Mouse (Mus musculus) gastrocnemius, postnatal 4 days (tissue): ENCODE results near the gene Gm28305. TPM values are rescaled to one million over a fixed set of nuclear protein-coding genes. Genes with fewer than 3 reads are reported as not detected.

Experiments used
- DNase-seq, 2 experiments: peaks; one replicate each; pipeline ENCODE4 v3.0.0; 2021 to 2022; ENCODE audit warnings: low spot score in 2 of 2, mixed read lengths in 2 of 2
- total RNA-seq, 2 experiments: library from RNA; stranded (reverse); gene quantifications; 2 replicates each; pipeline ENCODE4 v1.2.3; 2021

Gene Gm28305
- total RNA-seq, 2 experiments from 2014 or later, result not detected

DNA sequence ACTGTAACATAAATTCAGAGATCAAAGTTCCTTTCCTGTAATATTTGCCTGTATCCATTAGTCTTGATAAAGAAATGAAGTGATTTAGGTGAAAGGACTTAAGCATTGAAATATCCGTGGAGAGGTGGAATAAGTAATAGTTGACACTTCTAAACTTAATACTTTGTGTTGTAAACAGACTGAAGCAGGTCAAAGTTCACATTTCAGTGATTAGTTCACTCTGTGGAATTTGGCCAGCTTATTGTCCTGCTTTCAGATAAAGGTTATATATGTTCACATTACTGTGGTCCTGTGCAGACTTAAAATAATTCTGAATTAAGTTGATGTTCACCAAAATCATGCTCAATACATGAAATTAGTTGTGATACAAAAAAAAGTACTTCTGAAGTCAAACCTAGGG lies 24.1 kb downstream of the Gm28305 start:
- DNase-seq, result no peak

DNA sequence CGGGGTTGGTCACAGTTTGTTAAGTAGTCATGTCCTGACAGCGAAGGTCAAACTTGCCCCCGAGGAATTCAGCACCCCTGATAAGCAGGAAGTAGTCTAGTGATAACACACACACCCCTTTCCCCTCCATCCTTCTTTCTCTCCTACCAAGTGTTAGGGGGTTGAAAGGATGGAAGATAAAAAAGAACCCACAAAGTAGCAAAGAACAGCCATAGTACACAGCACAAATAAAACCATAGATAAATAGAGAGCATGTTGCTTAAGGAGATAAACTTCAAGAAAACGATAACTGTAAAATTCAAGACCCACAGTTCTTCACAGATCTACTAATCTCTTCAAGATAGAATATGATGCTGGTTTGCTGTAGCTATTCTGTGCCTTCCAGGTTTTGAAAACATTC lies 29.8 kb downstream of the Gm28305 start:
- no peak for DNase-seq

DNA sequence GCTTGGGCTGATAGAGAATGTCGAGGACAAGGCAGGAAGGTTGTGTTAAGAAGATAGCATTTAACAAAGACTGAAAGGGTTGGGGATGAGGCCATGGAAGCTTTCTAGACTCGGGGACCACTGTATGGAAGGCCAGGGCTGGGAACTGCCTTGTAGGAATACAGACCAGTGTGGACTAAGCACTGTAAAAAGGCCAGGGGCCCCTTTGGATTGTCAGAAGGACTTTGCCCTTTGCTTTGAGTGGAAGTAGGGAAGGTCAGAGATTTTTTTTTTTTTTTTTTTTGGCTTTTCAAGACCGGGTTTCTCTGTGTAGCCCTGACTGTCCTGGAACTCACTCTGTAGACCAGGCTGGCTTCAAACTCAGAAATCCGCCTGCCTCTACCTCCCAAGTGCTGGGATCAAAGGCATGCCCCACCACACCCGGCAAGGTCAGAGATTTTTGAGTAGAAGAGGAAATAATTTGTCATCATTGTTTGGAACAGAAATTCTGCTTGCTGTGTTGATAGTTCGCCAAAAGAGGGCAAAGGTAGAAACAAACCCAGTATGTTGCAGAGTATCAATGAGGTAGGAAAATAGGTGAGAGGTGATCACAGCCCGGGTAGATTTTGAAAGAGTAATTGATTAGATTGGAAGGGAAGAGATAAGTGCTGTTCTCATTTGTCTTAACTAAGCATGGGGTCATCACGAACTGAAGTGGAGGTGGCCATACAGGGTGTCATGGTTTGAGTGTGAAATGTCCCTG lies 30.6 kb downstream of the Gm28305 start:
- no peak for DNase-seq

DNA sequence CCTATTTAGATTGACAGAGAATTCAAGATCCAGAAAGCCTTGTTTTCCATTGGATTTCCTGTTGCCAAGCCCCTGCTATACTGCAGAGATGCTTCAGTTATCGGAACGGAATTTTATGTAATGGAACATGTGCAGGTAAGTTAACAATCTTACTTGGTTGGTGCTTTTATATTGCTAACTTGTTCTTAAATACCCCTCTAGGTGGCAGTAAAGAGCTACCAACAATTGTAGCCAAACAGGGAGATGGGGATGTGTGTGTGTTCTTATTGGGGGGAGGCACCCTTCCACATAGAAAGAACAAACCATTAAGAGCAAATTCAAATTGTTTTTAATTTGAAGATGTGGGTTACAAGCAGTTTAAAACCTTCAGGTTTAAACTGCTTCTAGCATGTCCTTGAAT lies 35.3 kb downstream of the Gm28305 start:
- no peak for DNase-seq

DNA sequence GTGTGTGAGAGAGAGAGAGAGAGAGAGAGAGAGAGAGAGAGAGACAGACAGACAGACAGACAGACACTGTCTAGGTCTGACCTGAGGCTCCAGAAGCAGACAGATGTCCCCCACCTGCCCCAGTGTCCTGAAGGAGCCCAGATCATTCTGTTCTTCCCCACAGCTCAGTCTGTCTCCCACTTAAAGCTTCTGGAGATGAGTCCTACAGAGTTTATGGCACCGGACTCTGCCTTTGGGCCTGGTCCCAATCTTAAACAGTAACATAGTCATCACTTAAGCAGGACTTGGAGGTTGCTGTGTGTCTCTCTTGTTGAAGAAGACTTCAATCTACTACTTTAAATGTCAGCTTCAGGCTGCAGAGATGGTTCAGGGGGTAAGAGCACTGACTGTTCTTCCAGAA lies 38.3 kb downstream of the Gm28305 start:
- DNase-seq, result no peak

DNA sequence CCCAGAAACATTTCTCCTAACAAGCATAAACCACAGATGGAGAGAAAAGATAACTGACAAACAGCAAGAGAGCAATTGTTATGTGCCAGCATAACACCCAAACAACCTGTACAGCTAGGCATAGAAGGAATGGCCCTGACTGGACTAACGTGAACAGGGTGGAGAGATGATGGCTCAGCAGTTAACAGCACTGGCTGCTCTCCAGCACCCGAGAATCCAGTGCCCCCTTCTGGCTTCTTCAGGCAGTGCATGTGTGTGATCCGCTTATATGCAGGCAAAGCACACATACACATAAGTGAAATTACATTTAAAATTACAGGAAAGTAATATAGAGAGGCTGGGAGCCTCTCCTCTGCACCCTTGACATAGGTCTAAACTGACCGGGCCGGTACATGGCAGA lies 38.9 kb downstream of the Gm28305 start:
- no peak for DNase-seq

DNA sequence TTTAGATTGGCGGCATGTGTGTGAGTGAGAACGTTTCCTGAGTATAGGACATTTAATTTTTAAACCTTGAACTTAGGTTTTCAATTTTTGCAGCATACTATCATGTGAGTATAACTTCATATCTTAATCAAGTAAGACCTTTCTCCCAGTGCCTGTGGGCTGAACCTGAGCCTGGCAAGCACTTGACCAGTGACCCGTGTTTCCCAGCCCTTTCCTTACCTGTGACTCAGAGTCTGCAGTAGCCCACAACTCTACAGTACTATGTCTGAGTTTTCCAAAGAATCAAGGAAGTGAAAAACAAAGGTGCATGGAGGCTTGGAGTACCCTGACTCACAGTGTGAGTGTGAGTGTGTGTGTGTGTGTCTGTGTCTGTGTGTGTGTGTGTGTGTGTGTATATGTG lies 39.6 kb downstream of the Gm28305 start:
- DNase-seq, result no peak

DNA sequence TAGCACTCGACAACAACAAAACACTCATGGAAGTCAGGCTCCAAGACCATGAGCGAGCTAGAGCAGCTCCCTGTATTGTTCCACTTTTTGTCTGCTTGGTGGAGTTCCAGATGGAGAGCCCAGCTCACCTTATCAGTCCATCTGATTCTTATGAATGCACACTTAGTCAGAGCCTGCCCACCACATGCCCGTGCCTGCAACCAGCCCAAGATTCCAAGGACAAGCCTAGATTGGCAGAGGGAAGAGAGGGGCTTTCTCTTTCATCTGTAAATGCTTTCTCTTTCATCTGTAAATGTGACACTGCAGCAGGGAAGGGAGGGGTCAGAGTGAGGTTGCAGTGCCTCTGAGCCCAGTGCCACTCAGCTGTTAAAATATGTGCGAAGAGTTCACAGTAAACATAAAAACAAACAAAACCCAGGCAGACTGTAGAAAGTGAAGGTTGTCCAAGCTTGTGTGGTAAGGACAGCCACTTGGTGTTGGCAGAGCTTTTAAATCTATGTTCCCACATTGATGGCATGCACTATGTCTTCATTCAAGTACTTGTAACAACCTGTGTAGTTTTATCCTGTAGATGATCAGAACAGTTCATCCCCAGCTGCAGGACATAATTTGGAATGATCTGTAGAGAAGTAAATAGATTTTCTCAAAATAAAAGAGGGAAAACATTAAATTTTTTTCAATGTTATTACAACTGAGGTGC lies 45.4 kb downstream of the Gm28305 start:
- no peak for DNase-seq

DNA sequence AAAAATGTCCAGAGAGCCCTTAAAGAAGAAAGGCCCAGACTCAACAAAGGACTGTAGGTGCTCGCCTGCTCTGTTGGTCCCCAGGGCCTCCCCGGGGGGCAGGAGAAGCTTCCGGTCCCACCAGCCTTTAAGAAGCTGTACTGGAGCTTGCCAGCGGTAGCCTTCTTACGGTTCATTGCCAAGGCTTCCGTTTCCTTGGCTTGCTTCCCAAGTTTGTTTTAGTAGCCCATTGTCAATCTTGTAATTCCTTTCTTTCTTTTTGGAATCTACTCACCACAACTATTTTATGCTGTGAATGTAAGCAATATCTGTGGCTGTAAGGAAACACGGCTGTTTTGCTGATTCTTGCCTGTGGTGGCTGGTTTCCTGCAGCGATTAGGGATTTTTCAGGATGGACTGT lies 48.1 kb downstream of the Gm28305 start:
- DNase-seq, result no peak

DNA sequence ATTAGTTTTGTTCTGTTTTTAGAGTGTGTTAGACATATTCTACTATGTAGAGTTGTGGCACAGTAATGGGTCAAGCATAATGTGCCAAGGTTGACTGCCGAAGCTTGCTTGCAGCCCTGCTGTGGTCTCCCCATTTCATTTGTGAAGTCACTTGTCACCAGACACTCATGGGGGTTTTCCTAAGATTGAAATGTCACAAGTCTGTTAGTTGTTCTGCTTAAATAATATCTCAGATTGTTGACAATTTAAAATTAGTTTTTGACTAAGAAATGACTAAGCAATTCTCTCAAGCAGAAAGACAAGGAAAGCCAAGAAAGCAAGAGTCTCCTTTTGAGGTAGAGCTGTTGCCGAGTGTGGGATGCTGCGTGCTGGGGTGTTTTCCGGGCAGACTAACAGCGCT lies 52.5 kb downstream of the Gm28305 start:
- no peak for DNase-seq

DNA sequence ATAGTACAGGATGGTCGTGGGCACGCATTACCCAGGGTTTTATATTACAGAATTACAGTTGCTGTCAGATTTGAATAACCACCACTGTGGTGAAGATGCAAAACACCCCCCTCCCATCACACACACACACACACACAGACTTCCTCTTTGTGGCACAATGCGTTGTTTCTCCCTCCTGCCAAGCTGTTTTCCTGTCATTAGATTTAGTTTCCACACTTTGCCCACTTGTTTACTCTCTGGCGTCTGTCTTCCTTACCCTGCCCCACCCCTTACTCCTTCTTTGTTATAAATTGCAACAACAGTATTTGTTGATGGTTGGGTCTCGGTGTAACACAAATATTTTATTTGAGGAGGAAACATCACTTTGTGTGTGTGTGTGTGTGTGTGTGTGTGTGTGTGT lies 57.8 kb downstream of the Gm28305 start:
- no peak for DNase-seq

DNA sequence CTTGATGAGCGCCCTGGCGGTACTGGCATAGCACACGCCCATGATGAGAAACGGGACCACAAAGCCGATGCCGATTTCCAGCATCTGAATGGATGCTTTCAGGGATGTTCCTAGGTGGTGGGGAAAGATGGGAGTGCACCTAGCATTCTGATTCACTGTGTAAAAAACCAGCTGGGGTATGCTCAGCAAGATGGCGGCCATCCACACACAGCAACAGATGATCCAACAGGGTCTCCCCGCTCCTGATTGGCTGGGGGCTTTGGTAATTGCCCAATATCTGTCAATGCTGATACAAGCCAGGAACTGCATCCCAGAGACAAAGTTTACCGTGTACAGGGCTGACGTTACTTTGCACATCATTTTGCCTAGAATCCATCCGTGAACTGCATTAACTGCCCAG lies 58.6 kb downstream of the Gm28305 start:
- no peak for DNase-seq

DNA sequence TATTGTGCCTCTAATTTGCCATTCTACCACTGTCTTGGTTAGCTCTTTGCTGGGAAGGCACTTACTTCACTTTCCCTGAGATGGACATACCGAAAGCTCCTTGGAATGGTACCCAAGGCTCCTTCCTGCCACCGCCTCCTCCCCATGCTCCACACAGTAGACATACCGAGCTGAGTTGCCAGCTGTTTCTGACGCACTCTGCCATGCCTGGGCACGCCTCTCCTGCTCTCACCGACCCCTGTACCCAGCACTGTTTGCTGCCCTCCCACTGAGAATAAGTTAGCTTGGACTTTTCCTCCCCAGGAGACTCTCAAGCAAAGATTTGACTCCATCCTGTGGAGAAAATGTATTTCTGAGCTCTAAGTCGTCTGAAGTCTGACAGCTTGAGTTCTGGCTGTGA lies 60.4 kb downstream of the Gm28305 start:
- no peak for DNase-seq

DNA sequence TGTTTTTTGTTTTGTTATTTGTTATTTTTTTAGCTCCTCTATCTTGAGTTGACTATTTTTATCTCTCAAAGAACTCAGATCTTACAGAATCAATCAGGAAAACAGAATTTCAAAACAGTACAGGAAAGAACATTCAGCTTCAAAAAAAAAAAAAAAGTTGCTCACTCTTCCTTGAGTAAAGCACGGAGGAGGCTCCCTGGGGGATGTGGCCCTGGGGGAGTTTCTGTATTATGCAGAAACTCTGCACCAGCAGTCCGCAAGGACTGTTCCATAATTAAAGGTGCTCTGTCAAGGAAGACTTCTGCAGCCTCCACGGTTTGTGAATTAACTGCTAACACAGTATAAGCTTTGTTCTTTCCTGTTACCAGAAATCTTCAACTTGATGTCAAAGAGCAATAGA lies 61.0 kb downstream of the Gm28305 start:
- no peak for DNase-seq

DNA sequence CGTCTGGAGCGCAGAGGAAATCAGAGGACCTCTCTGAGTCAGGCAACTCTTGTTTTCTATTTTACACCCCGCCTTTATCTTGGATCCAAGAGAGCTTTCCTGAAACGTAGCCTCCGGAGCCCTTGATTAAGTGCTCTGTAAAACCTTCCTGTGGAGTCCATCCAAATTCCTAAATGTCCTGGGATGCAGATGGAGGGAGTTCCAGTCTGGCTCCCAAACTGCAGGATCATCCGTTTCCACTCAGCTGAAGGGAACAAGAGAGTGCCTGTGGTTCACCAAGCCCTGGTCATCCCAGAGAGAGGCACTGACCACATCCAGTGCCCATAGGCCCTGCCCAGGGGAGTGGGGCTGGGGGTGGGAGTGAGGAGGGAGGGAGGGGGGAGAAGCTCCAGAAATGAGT lies 61.8 kb downstream of the Gm28305 start:
- peak in 1 of 2 experiments; percentile 26 for DNase-seq

DNA sequence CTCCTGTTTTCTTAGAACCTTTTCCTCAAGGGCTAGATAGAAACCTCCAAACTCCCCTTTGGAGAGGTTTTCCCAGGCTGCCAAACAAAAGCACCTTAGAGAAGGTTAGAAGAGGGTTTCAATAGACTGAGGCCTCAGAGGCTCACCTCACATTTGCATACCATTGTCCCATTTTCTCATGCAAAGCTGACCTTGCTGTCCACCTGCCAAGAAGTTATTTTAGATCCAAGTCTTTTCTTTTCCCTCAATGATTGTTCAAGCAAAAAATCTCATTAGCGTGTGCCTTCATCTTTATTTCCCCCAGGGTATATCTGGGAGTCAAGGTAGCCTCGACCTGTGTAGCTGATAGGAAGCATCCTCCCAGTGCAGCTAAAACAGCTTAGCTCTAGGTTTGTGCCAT lies 62.4 kb downstream of the Gm28305 start:
- DNase-seq, result no peak

DNA sequence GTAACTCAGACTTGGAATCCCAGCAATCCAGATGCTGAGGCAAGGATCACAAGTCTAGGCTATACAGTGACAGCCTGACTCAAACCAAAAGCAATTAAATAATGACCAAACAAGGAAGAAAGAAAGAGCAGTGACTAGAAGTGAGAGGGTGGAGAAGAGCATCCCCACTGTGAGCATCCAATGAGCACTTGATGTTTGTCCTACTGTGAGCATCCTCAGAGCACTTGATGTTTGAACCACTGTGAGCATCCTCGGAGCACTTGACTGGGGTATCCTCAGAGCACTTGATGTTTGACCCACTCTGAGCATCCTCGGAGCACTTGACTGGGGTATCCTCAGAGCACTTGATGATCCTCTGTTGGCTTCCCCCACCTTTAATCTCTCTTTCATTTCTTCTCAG lies 64.5 kb downstream of the Gm28305 start:
- DNase-seq, result no peak

DNA sequence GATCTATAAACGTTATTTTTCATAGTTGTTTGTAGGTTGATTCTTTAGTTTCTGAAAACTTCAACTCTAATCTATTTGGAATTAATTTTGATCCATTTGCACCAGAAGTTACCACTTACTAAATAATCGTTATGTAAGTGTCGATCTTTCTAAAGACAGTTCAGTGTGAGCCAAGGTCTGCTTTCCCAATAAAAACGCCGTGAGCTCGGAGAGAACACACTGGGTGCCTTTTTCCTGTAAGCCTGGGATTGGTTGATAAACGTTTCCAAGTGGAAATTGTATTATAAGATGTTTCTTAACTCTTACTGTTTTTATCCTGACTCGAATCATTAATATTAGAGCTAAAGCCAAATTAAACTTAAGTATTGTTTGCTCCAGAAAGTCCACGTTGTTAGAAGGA lies 66.5 kb downstream of the Gm28305 start:
- DNase-seq, result no peak

DNA sequence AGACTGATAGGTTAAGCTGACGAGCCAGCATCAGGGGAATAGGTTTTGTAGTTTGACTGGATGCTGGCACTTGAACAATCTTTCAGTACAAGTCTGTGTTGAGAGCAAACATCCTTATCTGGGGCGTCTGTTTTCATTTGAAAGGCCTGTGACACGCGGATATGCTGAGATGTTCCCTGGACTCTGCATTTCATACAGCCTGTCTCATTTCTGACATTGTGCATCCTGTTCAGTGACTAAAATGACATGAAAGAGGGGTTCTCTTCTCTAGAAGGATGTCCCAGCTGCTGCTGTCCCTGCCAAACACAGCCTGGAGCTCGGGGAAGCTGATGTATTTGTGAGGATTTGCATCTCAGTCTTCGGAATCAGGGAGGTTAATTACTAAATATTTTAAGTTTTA lies 67.0 kb downstream of the Gm28305 start:
- DNase-seq, result no peak

DNA sequence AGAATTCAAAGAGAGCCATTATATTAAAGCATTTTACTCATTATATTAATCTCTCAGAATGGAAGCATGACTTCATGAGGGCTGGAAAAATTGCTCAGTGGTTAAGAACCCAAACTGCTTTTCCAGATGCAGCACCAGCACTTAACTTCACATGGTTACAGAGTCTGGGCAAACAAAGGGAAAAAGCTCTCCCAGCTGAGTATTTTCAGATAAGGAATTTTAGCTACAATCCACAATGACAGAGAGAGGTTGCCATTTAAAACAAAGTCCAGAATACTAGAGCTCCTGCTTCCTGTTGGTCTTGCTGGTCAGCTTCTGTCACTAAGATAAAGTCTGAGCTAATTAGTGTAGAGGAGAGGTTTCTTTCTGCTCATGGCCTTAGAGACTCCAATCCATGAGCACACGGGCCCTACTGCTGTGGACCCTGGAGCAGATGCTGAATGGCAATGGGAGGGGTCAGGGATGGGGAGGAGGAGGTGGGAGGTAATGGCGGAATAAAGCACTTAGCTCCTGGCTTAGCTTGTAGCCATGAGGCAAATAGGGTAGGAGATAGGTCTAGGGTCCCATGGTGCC lies 68.2 kb downstream of the Gm28305 start:
- no peak for DNase-seq

DNA sequence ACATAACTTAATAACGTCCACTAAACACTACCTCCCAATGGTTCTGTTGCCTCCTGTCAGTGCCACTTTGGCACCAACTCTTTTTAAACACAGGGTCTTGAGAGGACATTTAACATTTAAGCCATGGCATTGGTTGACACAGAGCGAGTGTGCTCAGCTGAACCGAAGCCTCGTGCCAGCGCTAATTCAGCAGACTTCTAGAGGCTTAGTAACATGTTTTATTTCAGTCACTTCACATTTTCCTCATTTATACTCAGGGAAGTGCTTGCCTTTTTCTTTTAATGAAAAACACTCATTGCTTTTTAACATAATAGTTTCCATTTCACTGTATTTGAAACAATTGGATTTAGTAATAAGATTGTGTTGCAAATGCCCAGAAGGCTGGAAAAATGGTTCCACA lies 68.7 kb downstream of the Gm28305 start:
- no peak for DNase-seq

DNA sequence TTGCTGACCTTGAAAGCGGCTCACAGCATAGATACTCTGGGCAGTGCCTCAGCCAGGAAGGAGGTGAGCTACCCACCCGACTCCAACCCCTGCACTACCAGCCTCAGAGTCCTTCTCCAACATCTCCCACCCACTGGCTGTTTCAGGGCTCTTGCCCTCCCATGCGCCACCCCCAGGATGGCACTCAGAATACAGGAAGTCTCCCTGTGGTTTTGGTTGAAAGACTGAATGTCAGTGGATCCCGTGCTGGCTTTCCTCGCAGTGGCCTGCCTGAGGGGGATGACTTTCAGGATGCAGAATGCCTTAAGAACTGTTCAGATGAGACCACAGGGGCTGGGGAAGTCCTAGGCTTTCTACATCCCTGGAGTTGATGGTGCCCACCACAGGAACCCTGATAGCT lies 82.6 kb downstream of the Gm28305 start:
- no peak for DNase-seq

DNA sequence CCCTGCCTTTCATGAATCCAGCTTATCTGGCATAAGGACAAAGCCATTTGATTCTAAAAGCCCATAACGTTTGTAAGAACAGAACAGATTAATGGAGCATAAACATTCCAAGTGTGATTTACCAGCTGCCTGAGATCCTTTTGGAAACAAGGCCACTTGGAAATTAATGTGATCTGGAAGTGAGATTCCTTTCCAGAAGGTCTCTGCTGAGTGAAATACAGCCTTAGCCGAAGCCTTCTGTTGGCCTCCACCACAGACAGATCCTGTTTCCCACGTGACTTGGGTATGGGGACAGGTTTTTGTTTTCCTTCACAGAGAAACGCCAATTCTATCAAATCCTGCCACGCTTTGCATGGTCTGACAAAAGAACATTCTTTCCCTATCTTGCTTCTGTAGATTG lies 83.2 kb downstream of the Gm28305 start:
- no peak for DNase-seq
